Mouse (Mus musculus) heart, postnatal 0 days (tissue): ENCODE results near the gene Mad2l2.

ENCODE experiments used
- CTCF ChIP-seq: IDR thresholded peaks from 2 replicates; pipeline ENCODE4 v1.5.1; 2016; ENCODE audit warnings: antibody characterized with exemption, control low read depth, low read depth
- EP300 ChIP-seq: IDR thresholded peaks from 2 replicates; pipeline ENCODE4 v1.6.1; 2016; ENCODE audit warnings: antibody characterized with exemption, low read depth

- TF ChIP-seq CTCF (no peak), EP300 (no peak)
Observed at GRCm38 (mm10) chr4:148130561-148131413, 603 bp downstream of the Mad2l2 start, which contains the start of gene Draxin.
